Mouse (Mus musculus) hindbrain, embryonic 11.5 days (tissue): ENCODE data around the gene Nipbl. TPM values are rescaled to one million over a fixed set of nuclear protein-coding genes. Genes with fewer than 3 reads are reported as not detected.

Experiments
- ATAC-seq: fragments of 200-750 bp; cut with Nextera tagmentation; 2 replicates; pipeline ENCODE4 v1.8.0; 2017; ENCODE audit warnings: mild to moderate bottlenecking, moderate TSS enrichment, moderate library complexity; ENCODE audit not compliant: low FRiP score
- DNase-seq: peaks from one replicate; pipeline ENCODE4 v3.0.0-alpha.2; 2015; ENCODE audit warnings: low spot score
- H3K27ac ChIP-seq: fragments of 300-500 bp; sonication (generic); 2 replicates; pipeline ENCODE4 v1.5.1; 2014; ENCODE audit warnings: mild to moderate bottlenecking, low read depth, low read length
- H3K27me3 ChIP-seq: fragments of 300-500 bp; sonication (generic); 2 replicates; pipeline ENCODE4 v1.6.1; 2014; ENCODE audit warnings: mild to moderate bottlenecking, low read length, moderate library complexity, mixed read lengths; ENCODE audit not compliant: control insufficient read depth, insufficient read depth
- H3K36me3 ChIP-seq: fragments of 300-500 bp; sonication (generic); 2 replicates; pipeline ENCODE4 v1.6.1; 2014; ENCODE audit warnings: mild to moderate bottlenecking, low read length, moderate library complexity, mixed read lengths; ENCODE audit not compliant: control insufficient read depth, insufficient read depth
- H3K4me1 ChIP-seq: fragments of 300-500 bp; sonication (generic); replicated peaks from 2 replicates; pipeline ENCODE4 v1.6.1; 2014; ENCODE audit warnings: low read length, mixed read lengths; ENCODE audit not compliant: control insufficient read depth, insufficient read depth
- H3K4me2 ChIP-seq: fragments of 300-500 bp; sonication (generic); replicated peaks from 2 replicates; pipeline ENCODE4 v1.6.1; 2014; ENCODE audit warnings: mild to moderate bottlenecking, low read depth, low read length
- H3K4me3 ChIP-seq: fragments of 300-500 bp; sonication (generic); 2 replicates; pipeline ENCODE4 v1.5.1; 2014; ENCODE audit warnings: low read depth, low read length
- H3K9ac ChIP-seq: fragments of 300-500 bp; sonication (generic); 2 replicates; pipeline ENCODE4 v1.6.1; 2014; ENCODE audit warnings: low read depth, low read length
- H3K9me3 ChIP-seq: fragments of 300-500 bp; sonication (generic); 2 replicates; pipeline ENCODE4 v1.6.1; 2016; ENCODE audit warnings: low read length; ENCODE audit not compliant: control insufficient read depth
- WGBS: fragments of 180-500 bp; shearing (Covaris S2); extraction: QIAGEN DNeasy Blood & Tissue Kit; methylation state at CpG from one replicate; pipeline ENCODE4 v1.1.7; 2014; 5-methylcytosine and 5-hydroxymethylcytosine counted together
- polyA plus RNA-seq: library from polyadenylated mRNA; unstranded; fragments of >200 nt; fragmentation: Nextera tagmentation; extraction: Ambion mirVana; gene quantifications from 2 replicates; pipeline ENCODE4 v1.2.1, GENCODE M21; 2014

Nipbl gene
- polyA plus RNA-seq, 1 experiment from 2014 or later: 30.1 TPM

DNA sequence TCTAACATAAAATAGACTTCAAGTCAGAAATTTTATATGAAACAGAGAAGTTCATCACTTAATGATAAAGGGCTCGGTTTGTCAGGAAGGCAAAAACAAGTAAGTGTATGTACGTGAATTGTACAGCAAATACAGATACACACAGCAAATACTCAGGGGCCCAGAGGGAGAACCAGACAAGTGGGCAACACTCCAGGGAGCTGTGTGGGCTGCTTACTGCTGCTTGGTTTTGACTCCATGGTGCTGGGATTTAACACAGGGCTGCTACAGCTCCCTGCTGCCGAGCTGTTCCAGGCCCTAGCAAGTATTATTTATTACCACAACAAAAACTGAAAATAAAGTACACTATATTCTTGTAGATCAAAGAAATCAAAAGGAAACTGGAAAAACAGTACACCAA is 177.1 kb downstream of the Nipbl start:
- H3K4me3 ChIP-seq: no peak overlapping the region
- ATAC-seq (no peak), DNase-seq (no peak)
- H3K27ac ChIP-seq: no peak overlapping the region
- 95% methylated on average over 3 of the region's 3 CpGs for WGBS
- H3K9me3 ChIP-seq: no peaks in the 10 kb centered on the region
- H3K4me2 ChIP-seq: no peak overlapping the region
- H3K27me3 ChIP-seq: no peaks in the 10 kb centered on the region
- H3K36me3 ChIP-seq: peaks cover 11% of the 10 kb centered on the region
- H3K4me1 ChIP-seq: no peaks in the 10 kb centered on the region
- H3K9ac ChIP-seq: no peak overlapping the region

DNA sequence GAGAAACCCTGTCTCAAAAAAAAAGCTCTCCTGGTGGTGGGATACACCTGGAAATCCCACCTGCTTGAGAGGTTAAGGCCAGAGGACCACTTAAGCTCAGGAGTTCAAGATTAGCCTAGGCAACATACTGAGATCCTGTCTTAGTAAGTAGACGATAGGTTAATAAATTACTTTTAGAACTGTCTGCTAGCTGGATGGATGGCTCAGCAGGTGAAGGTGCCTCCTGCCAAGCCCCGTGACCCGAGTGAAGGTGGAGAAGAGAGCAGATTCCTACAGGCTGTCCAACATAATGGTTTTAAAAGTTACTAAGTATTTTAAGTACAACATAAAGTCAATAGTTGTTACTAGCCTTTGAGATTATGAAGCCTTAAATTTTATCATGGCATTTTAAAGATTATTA is 178.3 kb downstream of the Nipbl start:
- Histone ChIP-seq H3K27me3 (no peaks in the 10 kb centered on the region), H3K9me3 (no peaks in the 10 kb centered on the region), H3K4me1 (no peaks in the 10 kb centered on the region), H3K4me2 (no peak overlapping the region), H3K27ac (no peak overlapping the region), H3K4me3 (no peak overlapping the region), H3K9ac (no peak overlapping the region), H3K36me3 (peaks cover 11% of the 10 kb centered on the region)
- DNase-seq: no peak
- ATAC-seq: no peak
- 86% methylated on average over 3 of the region's 3 CpGs for WGBS

Other genes starting within 250 kb of the Nipbl start
- gene Gm2310, start 75.5 kb upstream of the Nipbl start, polyA plus RNA-seq: not detected in 2 replicates